Mouse (Mus musculus) retina, postnatal 1 day (tissue): Measurements from ENCODE around the gene Lysmd1.

Source experiments
- DNase-seq: peaks from one replicate; pipeline ENCODE4 v3.0.0-alpha.2; 2012

Gene Lysmd1

GRCm38 (mm10) chr3:95139586-95140288 is 5.8 kb downstream of the Lysmd1 start:
- no peak for DNase-seq

GRCm38 (mm10) chr3:95140289-95140595 is 6.4 kb downstream of the Lysmd1 start:
- no peak for DNase-seq

- no peak for DNase-seq
These were observed 6.9 kb downstream of the Lysmd1 start for GRCm38 (mm10) chr3:95140795-95141194.

- DNase-seq, result no peak
These were observed 7.6 kb downstream of the Lysmd1 start for GRCm38 (mm10) chr3:95141474-95141873.

- DNase-seq, result no peak
These were observed 8.2 kb downstream of the Lysmd1 start, which contains the start of gene Tnfaip8l2 for GRCm38 (mm10) chr3:95141952-95142616. Tnfaip8l2 (minus strand) TSS chr3:95142360.

- peak; percentile 85 for DNase-seq
These were observed 8.7 kb downstream of the Lysmd1 start for GRCm38 (mm10) chr3:95142617-95143011.

GRCm38 (mm10) chr3:95147924-95148323 is 14.0 kb downstream of the Lysmd1 start:
- DNase-seq, result no peak

GRCm38 (mm10) chr3:95153874-95154273 is 20.0 kb downstream of the Lysmd1 start:
- peak; percentile 37 for DNase-seq

GRCm38 (mm10) chr3:95159511-95159986 is 25.7 kb downstream of the Lysmd1 start:
- no peak for DNase-seq

- DNase-seq, result peak; percentile 95
These were observed 26.4 kb downstream of the Lysmd1 start, which contains the start of gene Sema6c for GRCm38 (mm10) chr3:95159987-95160963. Sema6c (plus strand) TSS chr3:95160457.

GRCm38 (mm10) chr3:95161041-95161551 is 27.2 kb downstream of the Lysmd1 start:
- DNase-seq, result peak; percentile 48

GRCm38 (mm10) chr3:95161618-95162344 is 27.9 kb downstream of the Lysmd1 start:
- DNase-seq, result peak; percentile 26

GRCm38 (mm10) chr3:95162345-95162628 is 28.4 kb downstream of the Lysmd1 start:
- no peak for DNase-seq

GRCm38 (mm10) chr3:95163419-95164255 is 29.7 kb downstream of the Lysmd1 start:
- DNase-seq, result peak; percentile 32

- DNase-seq, result no peak
These were observed 30.3 kb downstream of the Lysmd1 start for GRCm38 (mm10) chr3:95164256-95164550.

- no peak for DNase-seq
These were observed 31.0 kb downstream of the Lysmd1 start for GRCm38 (mm10) chr3:95164840-95165239.

GRCm38 (mm10) chr3:95169996-95170395 is 36.1 kb downstream of the Lysmd1 start:
- no peak for DNase-seq

- no peak for DNase-seq
These were observed 37.2 kb downstream of the Lysmd1 start for GRCm38 (mm10) chr3:95171105-95171504.

- DNase-seq, result no peak
These were observed 38.8 kb downstream of the Lysmd1 start for GRCm38 (mm10) chr3:95172526-95173255.

GRCm38 (mm10) chr3:95173256-95173949 is 39.5 kb downstream of the Lysmd1 start:
- DNase-seq, result peak; percentile 43
